Mouse (Mus musculus) frontal cortex, postnatal 10 days (tissue): ENCODE data around the gene Arl4d.
"Not testable (repeated sequence)": the region's sequence is repeated elsewhere in the genome, so short reads cannot be mapped to it uniquely, and the experiment has no call there.

Experiments
- DNase-seq, 2 experiments: peaks; one replicate each; pipeline ENCODE4 v3.0.0; 2022; ENCODE audit warnings: low spot score in 2 of 2, mixed read lengths in 1 of 2

Arl4d gene

DNA sequence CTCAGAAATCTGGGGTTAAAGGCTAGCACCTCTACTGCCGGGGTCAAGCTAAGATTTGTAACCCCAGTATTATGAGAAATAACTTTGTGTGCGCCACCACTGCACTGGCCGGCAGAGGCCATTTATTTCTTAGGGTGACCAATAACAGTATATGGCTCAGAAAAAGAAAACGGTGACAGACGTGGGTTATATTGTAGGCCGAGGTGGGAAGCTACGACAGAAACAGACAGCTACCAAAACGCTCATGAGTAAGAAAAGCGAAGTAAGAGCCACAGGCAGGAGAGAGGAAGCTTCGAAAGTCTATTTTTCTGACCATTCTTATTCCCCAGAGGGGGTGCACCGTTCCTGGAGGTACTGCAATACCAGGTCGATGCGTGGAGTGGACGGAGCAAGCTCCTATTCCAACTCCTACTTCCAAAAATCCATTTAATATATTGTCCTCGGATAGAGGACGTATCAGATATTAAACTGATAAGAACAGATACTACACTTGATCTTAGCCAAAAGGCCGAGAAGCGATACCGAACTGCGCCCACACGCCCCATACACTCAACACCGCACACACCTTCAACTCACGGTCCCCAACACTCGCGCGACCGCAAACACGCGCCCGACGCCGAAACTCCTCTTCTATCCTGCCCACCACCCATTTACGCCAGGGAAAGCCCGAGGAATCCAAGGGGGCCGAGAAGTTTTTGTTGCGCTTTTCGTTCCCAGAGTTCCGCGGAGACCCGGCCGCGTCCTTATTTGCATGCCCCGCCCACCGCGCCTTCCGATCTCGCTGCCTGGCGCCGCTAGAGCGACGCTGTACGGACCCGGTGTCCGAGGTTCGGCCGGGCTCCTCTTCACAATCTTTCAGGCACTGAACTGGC is 19.7 kb upstream of the Arl4d start:
- DNase-seq = peak; percentile 57 to 69

DNA sequence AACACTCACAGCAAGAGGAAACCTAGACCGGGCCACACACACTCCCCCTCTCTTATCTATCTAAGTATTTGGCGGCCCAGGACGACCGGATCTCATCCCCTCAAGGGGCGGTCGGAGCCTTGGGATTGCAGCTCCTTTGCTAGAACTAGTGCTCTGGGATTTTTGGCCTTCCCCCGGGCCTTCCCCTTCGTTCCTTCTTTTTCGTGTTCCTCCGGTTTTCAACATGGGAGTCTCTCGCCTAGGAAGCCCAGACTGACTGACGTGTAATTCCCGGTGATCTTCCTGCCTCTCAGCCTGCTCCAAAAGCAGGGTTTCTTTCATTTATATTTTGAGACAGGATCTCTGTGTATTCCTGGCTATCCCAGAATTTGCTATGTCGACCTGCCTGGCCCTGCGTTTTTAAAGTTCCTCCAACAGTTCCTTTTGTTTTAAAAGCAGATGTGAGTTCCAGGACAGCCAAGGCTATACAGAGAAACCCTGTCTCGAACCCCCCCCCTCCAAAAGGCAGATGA is 19.0 kb upstream of the Arl4d start:
- not testable (repeated sequence) for DNase-seq

DNA sequence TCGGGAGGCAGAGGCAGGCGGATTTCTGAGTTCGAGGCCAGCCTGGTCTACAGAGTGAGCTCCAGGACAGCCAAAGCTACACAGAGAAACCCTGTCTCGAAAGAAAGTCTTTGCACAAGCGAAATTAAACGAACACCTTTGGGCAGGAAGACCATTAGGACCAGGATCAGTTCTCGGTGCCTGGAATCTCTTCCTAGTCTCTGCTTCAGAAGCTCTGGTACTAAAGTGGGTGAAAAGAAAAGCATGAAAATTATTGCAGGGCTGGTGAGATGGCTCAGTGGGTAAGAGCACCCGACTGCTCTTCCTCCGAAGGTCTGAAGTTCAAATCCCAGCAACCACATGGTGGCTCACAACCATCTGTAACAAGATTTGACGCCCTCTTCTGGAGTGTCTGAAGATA is 18.2 kb upstream of the Arl4d start:
- DNase-seq = not testable (repeated sequence)

- no peak for DNase-seq
Measured at GRCm38 (mm10) chr11:101656356-101656755, 9.0 kb upstream of the Arl4d start.

GRCm38 (mm10) chr11:101657528-101657885 is 7.8 kb upstream of the Arl4d start:
- DNase-seq = no peak

- DNase-seq = peak; percentile 77 to 80
Measured at GRCm38 (mm10) chr11:101657886-101658750, 7.2 kb upstream of the Arl4d start.

GRCm38 (mm10) chr11:101658751-101659558 is 6.4 kb upstream of the Arl4d start:
- peak in 1 of 2 experiments; percentile 52 for DNase-seq

GRCm38 (mm10) chr11:101661191-101661590 is 4.2 kb upstream of the Arl4d start:
- no peak for DNase-seq

GRCm38 (mm10) chr11:101661786-101662185 is 3.6 kb upstream of the Arl4d start:
- no peak for DNase-seq

DNA sequence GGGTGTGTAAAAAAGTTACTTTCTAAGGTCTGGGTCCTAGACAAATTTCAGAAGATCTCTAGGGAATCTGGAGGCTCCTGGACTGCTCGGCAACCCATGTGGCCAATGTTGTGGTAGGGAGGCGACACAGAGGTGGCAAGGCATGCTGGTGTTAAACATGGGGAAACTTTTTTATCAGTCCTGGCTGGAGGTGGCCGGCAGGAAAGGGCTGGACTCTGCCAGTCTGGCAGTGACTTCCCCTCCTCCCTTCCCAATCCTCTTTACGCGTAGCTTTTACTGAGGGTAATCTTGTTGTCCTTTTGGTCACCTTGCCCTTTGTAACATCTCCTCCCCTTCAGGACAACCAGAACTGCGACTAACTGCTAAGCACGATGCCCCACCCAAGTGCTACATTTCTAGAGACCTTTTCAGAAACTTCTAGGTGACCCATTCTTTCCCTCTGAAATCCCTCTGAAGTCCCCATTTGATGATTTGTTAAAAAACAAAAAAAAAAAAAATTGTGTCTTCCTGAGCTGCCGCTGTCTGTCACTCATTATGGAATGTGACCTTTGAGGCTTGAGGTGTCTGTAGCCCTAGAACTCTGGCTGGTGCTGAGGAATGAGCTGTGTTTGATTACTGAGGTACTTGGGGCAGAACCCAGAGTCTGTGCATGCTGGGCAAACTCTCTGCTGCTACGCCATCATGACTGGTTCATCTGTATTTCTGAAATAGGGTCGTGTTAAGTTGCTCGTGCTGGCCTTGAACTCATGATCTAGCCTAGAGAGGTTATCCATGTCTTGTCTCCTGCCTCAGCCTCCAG is 1.9 kb upstream of the Arl4d start:
- no peak for DNase-seq

GRCm38 (mm10) chr11:101665636-101665992 is 273 bp downstream of the Arl4d start:
- DNase-seq = no peak

DNA sequence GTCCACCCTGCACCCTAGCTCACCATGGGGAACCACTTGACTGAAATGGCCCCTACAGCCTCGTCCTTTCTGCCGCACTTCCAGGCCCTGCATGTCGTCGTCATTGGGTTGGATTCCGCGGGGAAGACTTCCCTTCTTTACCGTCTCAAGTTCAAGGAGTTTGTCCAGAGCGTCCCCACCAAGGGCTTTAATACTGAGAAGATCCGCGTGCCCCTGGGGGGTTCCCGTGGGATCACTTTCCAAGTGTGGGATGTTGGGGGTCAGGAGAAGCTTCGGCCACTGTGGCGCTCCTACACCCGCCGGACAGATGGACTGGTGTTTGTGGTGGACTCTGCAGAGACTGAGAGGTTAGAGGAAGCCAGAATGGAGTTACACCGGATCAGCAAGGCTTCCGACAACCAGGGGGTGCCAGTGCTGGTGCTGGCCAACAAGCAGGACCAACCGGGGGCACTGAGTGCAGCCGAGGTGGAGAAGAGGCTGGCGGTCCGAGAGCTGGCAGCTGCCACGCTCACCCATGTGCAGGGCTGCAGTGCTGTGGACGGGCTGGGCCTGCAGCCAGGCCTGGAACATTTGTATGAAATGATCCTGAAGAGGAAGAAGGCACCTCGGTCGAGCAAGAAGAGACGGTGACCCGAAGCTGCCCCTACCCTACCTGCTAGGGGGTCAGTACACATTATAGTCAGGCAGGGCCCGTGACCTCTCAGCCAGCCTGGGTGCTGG is 1.4 kb downstream of the Arl4d start:
- DNase-seq = peak in 1 of 2 experiments; percentile 24

DNA sequence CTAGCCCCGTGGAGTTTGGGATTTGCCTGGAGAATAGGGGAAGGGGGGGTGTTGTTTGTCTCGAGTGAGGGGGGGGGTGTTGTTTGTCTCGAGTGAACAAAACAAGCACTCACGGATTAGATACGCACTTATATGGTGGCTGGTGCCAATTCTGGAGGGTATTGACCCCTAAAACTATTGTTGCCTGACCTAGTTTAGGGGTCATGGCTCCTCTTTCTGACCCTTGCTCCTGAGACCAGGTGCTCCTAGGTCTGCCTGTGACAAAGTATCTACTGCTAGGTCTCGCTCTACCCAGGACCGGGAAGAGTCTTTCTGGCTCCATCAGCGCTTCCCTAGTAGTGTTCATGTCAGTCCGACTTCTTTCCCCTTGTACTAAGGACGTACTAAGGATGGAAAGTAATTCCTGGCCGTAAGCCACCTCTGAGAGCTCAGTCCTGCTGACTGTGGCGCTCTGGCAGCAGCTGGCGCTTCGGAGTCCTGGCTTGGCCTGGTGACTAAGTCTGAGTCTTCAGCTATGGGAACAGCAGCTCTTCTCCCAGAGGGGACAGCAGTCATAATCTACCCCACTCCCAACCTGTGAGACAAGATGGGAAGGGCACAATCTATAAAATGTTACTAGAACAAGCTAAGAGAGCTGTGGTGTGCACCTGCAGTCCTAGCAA is 2.7 kb downstream of the Arl4d start:
- DNase-seq = peak in 1 of 2 experiments; percentile 31

GRCm38 (mm10) chr11:101668546-101669261 is 3.4 kb downstream of the Arl4d start:
- DNase-seq = peak in 1 of 2 experiments; percentile 39

DNA sequence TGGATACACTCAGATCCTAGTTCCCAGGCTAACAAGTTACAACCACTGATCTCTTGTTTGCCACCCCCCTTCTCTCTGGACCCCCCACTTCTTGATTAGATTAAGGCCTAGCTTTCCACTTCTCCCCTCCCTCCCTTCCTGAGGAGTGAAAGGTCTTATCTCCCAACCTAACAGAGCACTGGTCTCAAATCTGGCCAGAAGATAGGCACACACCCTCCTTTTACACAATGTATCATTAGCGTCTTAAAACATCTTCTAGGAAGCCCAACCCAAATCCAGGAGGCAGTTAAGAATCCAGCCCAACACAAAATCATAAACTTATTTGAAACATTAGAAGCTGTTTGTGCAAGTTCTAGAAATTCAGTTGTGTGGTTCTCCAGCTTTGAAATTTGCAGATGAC is 5.0 kb downstream of the Arl4d start:
- DNase-seq = no peak

DNA sequence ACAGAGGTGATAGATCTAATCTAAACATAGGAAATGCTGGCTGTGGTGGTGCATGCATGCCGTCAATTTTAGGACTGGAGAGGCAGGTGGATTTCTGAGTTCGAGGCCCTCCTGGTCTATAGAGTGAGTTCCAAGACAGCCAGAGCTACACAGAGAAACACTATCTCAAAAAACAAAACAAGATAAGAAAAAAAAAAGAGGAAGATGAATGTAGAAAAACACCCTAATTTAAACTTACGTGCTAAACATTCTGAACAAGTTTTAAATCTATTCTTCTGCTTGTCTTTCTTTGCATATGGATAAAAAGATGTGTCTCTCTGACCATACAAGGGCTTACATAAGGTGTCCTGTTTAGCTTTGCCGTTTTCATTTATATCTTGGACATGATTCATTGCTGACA is 5.9 kb downstream of the Arl4d start:
- DNase-seq = no peak

DNA sequence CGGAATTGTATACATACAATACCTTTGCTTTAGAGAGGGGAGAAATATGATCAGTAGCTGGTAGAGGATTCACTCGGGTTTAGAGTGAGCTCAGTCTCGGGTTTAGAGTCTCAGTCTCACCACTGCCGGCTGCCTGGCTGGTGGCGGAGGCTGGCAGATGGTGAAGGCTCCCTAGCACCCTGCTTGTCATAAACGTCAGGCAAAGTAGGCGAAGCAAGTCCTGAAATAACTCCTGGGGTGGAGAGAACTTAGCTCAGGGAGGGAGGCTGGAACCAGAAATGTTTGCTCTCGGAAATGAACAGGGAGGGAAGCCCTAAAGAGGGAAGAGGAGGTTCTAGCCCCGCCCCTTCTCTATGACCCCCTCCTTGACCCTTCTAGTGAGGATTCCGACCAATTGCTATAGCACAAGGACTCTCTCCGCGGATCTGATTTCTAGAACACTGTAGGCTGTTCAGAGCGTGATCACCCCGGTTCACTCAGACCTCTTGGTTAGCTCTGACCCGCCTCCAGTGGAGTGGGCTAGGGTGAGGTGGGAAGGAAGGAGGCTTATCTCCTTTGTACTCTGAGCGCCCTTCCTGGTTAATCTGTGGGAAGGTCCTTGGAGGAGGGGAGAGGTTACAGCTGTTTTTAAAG is 7.8 kb downstream of the Arl4d start:
- peak; percentile 59 to 69 for DNase-seq

DNA sequence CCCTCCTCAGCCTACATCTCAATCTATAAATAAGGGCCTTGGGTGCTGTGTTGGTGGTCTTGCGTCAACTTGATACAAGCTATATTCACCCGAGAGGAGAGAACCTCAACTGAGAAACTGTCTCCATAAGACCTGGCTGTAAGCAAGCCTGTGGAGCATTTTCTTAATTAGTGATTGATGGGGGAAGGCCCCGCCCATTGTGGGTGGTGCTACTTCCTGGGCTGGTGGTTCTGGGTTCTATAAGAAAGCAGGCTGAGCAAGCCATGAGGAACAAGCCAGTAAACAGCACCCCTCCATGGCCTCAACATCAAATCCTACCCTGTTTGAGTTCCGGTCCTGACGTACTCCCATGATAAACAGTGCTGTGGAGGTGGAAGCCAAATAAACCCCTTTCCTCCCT is 8.8 kb downstream of the Arl4d start:
- no peak for DNase-seq

- DNase-seq = no peak
Measured at GRCm38 (mm10) chr11:101675349-101675748, 10.0 kb downstream of the Arl4d start.
